Mouse (Mus musculus) stomach, embryonic 16.5 days (tissue): ENCODE results near the gene Myh10. TPM values are rescaled to one million over a fixed set of nuclear protein-coding genes. Genes with fewer than 3 reads are reported as not detected.
"Not testable (repeated sequence)": the region's sequence is repeated elsewhere in the genome, so short reads cannot be mapped to it uniquely, and the experiment has no call there.

Source experiments
- ATAC-seq: fragments of 200-750 bp; cut with Nextera tagmentation; 2 replicates; pipeline ENCODE4 v1.8.0; 2017; ENCODE audit warnings: moderate number of reproducible peaks, moderate TSS enrichment; ENCODE audit not compliant: insufficient read depth, low FRiP score
- H3K27ac ChIP-seq: fragments of 300-500 bp; sonication (generic); 2 replicates; pipeline ENCODE4 v1.5.1; 2014; ENCODE audit warnings: low read length
- H3K27me3 ChIP-seq: fragments of 300-500 bp; sonication (generic); 2 replicates; pipeline ENCODE4 v1.6.1; 2014; ENCODE audit warnings: low read length, control low read depth, mixed read lengths; ENCODE audit not compliant: control insufficient read depth, insufficient read depth
- H3K36me3 ChIP-seq: fragments of 300-500 bp; sonication (generic); 2 replicates; pipeline ENCODE4 v1.6.1; 2014; ENCODE audit warnings: low read length; ENCODE audit not compliant: control insufficient read depth, insufficient read depth
- H3K4me1 ChIP-seq: fragments of 300-500 bp; sonication (generic); 2 replicates; pipeline ENCODE4 v1.6.1; 2014; ENCODE audit warnings: low read length, control low read depth, mixed read lengths; ENCODE audit not compliant: control insufficient read depth, insufficient read depth
- H3K4me2 ChIP-seq: fragments of 300-500 bp; sonication (generic); 2 replicates; pipeline ENCODE4 v1.6.1; 2014; ENCODE audit warnings: low read depth, low read length, mixed read lengths
- H3K4me3 ChIP-seq: fragments of 300-500 bp; sonication (generic); replicated peaks from 2 replicates; pipeline ENCODE4 v1.5.1; 2014; ENCODE audit warnings: mild to moderate bottlenecking, low read length
- H3K9ac ChIP-seq: fragments of 300-500 bp; sonication (generic); 2 replicates; pipeline ENCODE4 v1.6.1; 2014; ENCODE audit warnings: low read length
- H3K9me3 ChIP-seq: fragments of 300-500 bp; sonication (generic); replicated peaks from 2 replicates; pipeline ENCODE4 v1.6.1; 2016; ENCODE audit warnings: low read length, control low read depth; ENCODE audit not compliant: control insufficient read depth
- WGBS: fragments of 180-500 bp; shearing (Covaris S2); extraction: QIAGEN DNeasy Blood & Tissue Kit; methylation state at CpG from one replicate; pipeline ENCODE4 v1.1.7; 2014; 5-methylcytosine and 5-hydroxymethylcytosine counted together
- polyA plus RNA-seq: library from polyadenylated mRNA; unstranded; fragments of >200 nt; fragmentation: Nextera tagmentation; extraction: Ambion mirVana; gene quantifications from 2 replicates; pipeline ENCODE4 v1.2.1, GENCODE M21; 2015

Myh10 gene
- polyA plus RNA-seq, 1 experiment from 2014 or later, result 89.9 TPM

DNA sequence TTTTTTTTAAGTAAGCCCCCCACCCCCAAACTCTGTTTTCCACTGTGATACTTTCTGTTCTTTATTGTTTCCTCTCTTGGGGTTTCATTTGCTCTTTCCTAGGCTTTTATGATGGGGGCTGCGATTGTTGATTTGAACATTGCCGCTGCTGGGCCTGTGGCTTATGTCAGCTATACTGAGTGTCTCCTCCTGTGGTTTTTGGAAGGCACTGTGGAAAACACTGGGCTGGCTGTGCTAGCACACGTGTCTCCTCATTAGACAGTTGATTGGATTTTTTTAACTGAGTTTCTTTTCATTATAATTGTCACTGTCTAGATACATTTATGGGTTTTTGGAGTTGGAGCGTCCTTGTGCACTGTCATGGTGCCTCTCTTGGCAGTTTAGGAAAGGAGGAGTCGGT lies 39.4 kb downstream of the Myh10 start:
- Histone ChIP-seq H3K36me3 (peaks cover 7% of the 10 kb centered on the region; the same call in 1 of the 2 replicates), H3K4me1 (no peaks in the 10 kb centered on the region), H3K27me3 (no peaks in the 10 kb centered on the region), H3K4me2 (no peak overlapping the region), H3K9me3 (0 out of 2 replicates have a peak, but pooled peaks cover 5% of the 10 kb centered on the region), H3K27ac (peak overlapping the region; percentile 18; the same call in 1 of the 2 replicates), H3K4me3 (no peak overlapping the region), H3K9ac (no peak overlapping the region)
- no peak for ATAC-seq
- WGBS, result 65% methylated on average over 5 of the region's 5 CpGs

DNA sequence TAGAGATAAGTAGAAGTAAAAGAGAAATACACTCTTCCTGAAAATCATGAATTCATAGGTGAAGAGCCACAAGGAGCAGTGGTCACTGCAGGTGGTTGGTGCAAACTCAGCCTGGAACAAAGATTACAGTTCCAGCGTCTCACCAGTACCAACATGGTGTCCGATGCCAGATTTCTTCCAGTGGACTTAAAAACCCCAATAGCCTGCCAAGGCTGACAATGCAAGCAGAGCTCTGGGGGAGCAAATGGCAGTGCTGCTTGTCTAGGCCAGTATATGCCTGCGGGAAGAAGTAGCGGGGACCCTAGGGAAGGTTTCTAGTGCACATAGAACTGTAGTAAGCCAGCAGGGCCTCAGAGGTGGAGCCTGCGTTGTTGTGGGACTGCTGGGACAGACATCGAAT lies 40.7 kb downstream of the Myh10 start:
- 92% methylated on average over 6 of the region's 6 CpGs for WGBS
- Histone ChIP-seq H3K4me2 (no peak overlapping the region), H3K27ac (no peak overlapping the region), H3K4me3 (no peak overlapping the region), H3K36me3 (peaks cover 7% of the 10 kb centered on the region; the same call in 1 of the 2 replicates), H3K27me3 (no peaks in the 10 kb centered on the region), H3K9ac (no peak overlapping the region), H3K4me1 (no peaks in the 10 kb centered on the region), H3K9me3 (0 out of 2 replicates have a peak, but pooled peaks cover 5% of the 10 kb centered on the region)
- ATAC-seq, result no peak

DNA sequence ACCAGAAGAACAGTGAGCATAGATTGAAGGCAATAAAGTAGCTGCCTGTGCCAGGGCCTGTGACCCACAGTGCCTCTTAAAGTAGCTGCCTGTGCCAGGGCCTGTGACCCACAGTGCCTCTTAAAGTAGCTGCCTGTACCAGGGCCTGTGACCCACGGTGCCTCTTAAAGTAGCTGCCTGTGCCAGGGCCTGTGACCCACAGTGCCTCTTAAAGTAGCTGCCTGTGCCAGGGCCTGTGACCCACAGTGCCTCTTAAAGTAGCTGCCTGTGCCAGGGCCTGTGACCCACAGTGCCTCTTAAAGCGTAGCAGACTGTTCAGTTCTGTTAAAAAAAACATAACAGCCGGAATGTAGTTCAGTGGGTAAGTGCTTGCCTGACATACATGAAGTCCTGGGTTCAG lies 42.0 kb downstream of the Myh10 start:
- not testable (repeated sequence) for H3K4me3 ChIP-seq, H3K9me3 ChIP-seq, H3K36me3 ChIP-seq, H3K4me1 ChIP-seq, H3K27me3 ChIP-seq, H3K9ac ChIP-seq, ATAC-seq, H3K27ac ChIP-seq, H3K4me2 ChIP-seq
- WGBS, result 89% methylated on average over 3 of the region's 3 CpGs

DNA sequence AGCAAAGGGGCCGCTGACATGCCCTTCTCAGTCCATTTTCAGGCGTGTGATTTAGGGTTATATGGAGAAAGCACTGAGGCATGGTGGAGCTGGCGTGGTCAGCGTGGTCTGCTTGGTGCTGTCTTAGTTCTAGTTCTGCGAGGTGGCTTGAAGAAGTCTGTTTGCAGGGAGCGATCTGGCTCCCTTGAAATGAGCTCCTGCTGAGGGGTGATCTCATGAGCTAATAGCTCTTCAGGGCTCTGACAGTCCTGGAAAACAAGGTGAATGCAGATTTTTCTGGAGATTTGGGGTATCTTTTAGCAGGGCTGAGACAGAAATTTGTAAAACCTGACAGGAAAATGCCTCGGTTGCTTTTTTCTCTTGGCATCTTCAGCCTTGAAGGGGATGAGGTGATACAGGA lies 48.1 kb downstream of the Myh10 start:
- Histone ChIP-seq H3K27me3 (no peaks in the 10 kb centered on the region), H3K9ac (no peak overlapping the region), H3K4me2 (no peak overlapping the region), H3K27ac (no peak overlapping the region), H3K4me1 (no peaks in the 10 kb centered on the region), H3K4me3 (no peak overlapping the region), H3K9me3 (no peaks in the 10 kb centered on the region), H3K36me3 (no peaks in the 10 kb centered on the region)
- ATAC-seq, result no peak
- 90% methylated on average over 7 of the region's 7 CpGs for WGBS

DNA sequence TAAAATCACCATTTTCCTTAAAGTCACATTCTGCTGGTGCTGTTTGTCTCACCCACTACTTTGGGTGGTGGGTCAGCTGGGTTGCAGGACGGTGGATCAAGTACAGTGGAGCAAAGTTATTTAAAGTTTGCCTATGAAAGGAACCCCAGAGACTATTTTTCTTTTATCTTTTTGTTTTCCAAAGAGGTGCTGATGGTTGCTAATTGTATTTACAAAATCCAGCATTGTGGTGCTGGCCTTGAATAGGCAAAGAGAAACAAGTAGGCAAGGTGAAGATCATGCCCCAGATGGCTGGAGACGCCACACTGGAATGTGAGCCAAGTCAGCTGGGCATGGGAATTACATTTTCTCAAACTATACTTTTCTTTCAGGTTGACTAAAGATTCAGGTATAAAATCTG lies 51.3 kb downstream of the Myh10 start:
- H3K9me3 ChIP-seq, result no peaks in the 10 kb centered on the region
- no peak overlapping the region for H3K4me2 ChIP-seq
- no peaks in the 10 kb centered on the region for H3K27me3 ChIP-seq
- no peak overlapping the region for H3K9ac ChIP-seq
- no peak overlapping the region for H3K27ac ChIP-seq
- no peak for ATAC-seq
- no peak overlapping the region for H3K4me3 ChIP-seq
- WGBS, result 89% methylated on average over 2 of the region's 2 CpGs
- peaks cover 4% of the 10 kb centered on the region; the same call in 1 of the 2 replicates for H3K36me3 ChIP-seq
- H3K4me1 ChIP-seq, result no peaks in the 10 kb centered on the region

DNA sequence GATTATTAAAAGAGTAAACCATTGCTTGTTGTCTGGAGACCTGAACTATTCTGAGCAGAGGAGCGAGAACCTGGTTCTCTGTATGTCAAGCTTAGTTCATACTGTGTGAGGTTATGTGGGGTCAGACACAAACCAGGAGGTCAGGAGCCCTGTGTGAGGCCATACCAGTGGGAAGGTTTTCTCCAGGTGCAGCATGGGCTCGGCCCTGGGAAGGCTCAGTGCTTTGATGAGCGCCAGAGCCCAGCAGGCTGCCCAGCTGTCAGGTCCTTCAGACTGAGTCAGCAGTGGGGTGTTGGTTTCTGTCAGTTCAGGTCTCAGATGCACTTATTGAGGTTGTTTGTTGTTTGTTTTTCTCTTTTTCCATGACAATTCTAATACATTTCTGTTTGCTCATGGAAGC lies 52.8 kb downstream of the Myh10 start:
- Histone ChIP-seq H3K4me1 (no peaks in the 10 kb centered on the region), H3K4me3 (no peak overlapping the region), H3K4me2 (no peak overlapping the region), H3K36me3 (peaks cover 4% of the 10 kb centered on the region; the same call in 1 of the 2 replicates), H3K27ac (no peak overlapping the region), H3K27me3 (no peaks in the 10 kb centered on the region), H3K9me3 (no peaks in the 10 kb centered on the region), H3K9ac (no peak overlapping the region)
- ATAC-seq, result no peak
- WGBS, result 75% methylated on average over 3 of the region's 3 CpGs

DNA sequence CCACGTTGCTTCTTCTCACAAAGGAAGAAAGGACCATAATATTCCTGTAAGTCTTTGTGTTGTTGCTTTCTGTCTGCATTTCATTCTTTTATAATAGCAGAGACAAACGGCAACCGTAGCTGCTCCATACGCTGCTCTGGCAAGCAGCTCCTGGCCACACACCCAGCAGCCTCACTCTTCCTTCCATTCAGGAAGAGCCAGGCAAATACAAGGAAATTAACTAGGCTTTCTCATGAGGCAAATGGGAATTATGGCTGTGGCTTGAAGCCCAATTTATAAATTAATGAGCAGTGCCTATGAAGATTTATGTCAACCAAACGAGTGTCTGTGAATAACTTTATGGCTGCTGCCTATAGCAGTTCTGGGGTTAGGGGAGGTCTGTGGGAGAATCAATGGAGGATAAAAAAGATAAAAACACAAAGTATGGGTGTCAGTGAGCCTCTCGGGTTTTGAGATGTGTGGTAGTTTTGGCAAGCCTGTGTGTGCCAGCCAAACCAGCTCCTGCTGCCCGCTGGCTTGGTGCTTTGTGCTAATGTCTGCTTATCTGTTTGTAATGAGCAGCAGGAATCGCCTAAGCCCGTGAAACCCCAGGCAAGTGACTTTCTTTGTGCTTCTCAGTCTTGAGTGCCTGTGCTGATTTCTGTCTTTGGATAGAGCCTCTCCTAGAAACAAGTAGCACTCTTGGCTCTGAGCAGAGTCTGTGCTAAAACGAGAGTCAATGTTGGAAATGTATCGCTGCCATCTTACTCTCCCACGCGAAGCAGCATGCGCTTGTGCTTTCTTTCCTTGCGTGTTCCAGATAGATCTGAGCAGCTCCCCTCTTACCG lies 54.2 kb downstream of the Myh10 start:
- Histone ChIP-seq H3K36me3 (peaks cover 4% of the 10 kb centered on the region; the same call in 1 of the 2 replicates), H3K9me3 (no peaks in the 10 kb centered on the region), H3K4me3 (no peak overlapping the region), H3K4me1 (no peaks in the 10 kb centered on the region), H3K9ac (no peak overlapping the region), H3K27ac (no peak overlapping the region; the same call in 1 of the 2 replicates), H3K27me3 (no peaks in the 10 kb centered on the region), H3K4me2 (no peak overlapping the region)
- ATAC-seq, result no peak
- WGBS, result 78% methylated on average over 16 of the region's 16 CpGs

DNA sequence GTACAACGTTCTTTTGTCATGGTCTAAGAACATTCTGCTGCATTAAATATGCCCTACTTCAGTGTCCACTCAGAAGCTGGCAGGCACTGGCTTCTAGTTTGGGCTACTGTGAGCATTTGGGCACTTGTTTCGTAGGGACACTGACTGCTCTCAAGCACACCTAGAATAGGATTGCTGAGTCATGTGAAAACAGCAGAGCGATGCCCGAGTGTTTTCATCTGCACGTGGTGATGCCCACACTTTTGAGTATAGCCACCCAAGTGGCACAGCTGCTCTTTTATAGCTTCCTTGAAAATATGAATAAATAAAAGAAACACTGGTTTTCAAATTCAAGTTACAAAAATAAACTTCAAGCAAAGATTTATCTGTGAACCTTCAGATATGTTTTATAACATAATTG lies 56.8 kb downstream of the Myh10 start:
- no peak for ATAC-seq
- no peaks in the 10 kb centered on the region for H3K27me3 ChIP-seq
- no peak overlapping the region for H3K4me2 ChIP-seq
- 76% methylated on average over 5 of the region's 5 CpGs for WGBS
- no peak overlapping the region for H3K9ac ChIP-seq
- no peaks in the 10 kb centered on the region for H3K9me3 ChIP-seq
- no peaks in the 10 kb centered on the region for H3K4me1 ChIP-seq
- H3K36me3 ChIP-seq, result peaks cover 7% of the 10 kb centered on the region; the same call in 1 of the 2 replicates
- no peak overlapping the region for H3K4me3 ChIP-seq
- H3K27ac ChIP-seq, result no peak overlapping the region

DNA sequence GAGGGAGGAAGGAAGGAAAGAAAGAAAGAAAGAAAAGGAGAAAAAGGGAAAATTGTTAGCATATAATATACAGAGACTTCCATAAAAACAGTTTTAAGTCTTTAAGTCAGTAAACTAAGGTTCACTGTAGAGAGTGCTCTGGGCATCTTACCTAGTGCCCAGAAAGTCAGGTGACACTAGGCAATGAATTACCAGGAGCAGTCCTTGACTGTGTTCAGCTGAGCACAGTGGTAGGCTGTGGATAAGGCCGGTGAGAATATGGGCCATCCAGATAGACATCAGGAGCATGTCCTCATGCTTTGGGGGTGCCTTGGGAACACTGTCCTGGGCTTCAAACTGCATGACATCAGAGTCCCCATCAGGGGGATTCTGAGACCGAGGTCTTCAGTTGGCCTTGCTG lies 58.8 kb downstream of the Myh10 start:
- WGBS, result 91% methylated on average over 2 of the region's 2 CpGs
- H3K4me2 ChIP-seq, result no peak overlapping the region
- no peak overlapping the region for H3K4me3 ChIP-seq
- no peak overlapping the region for H3K27ac ChIP-seq
- H3K27me3 ChIP-seq, result no peaks in the 10 kb centered on the region
- ATAC-seq, result no peak
- no peak overlapping the region for H3K9ac ChIP-seq
- peaks cover 7% of the 10 kb centered on the region; the same call in 1 of the 2 replicates for H3K36me3 ChIP-seq
- no peaks in the 10 kb centered on the region for H3K9me3 ChIP-seq
- 0 out of 2 replicates have a peak, but pooled peaks cover 6% of the 10 kb centered on the region for H3K4me1 ChIP-seq
